Comparison of ENCODE assay signal across 11 mouse cellular contexts in the genomic region with DNA sequence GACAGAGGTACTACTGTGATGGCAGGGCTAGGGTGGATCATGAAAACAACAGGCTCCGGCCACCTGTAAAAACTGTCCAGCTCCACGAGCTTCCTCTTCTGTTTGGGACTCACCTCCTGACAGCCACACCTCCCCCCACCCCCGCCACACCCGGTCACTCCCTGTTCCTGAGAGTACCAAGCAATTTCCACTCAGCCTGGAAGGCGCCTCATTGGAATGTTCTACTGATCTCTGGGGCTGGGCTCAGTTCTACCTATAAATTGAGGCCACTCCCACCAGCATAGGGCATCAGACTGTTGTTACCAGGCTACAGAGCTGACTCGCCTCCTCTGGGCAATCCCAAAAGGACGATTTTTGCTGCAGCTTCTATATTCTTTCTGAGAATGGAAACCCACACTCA.
DNase-seq lines count a peak whose midpoint lies in the region; ATAC-seq and TF ChIP-seq lines count a peak whose summit lies in the region.
"Had no signal": no experiment of that assay in that cellular context is flagged by ENCODE, and none has a peak within 500 bp of the region (broad histone marks: within the 10 kb centered on the region; RNA-seq: fewer than 3 reads in every experiment).

No protein-coding gene starts in this region.

- H3K4me1 ChIP-seq in embryonic facial prominence, embryonic 14.5 days (ENCODE audit: control insufficient read depth, insufficient read depth, low read length), result no peaks in the 10 kb centered on the region
- H3K4me1 ChIP-seq in embryonic facial prominence, embryonic 10.5 days, result peaks cover 20% of the 10 kb centered on the region
- peaks cover 10% of the 10 kb centered on the region for H3K4me1 ChIP-seq in liver, postnatal 0 days (ENCODE audit: insufficient read depth)
- H3K4me1 ChIP-seq in liver, embryonic 12.5 days, result peaks cover 14% of the 10 kb centered on the region
- peaks cover 39% of the 10 kb centered on the region for H3K4me1 ChIP-seq in lung, embryonic 15.5 days
- no peaks in the 10 kb centered on the region for H3K4me1 ChIP-seq in stomach, postnatal 0 days (replicated peaks; ENCODE audit: control insufficient read depth, insufficient read depth)
- H3K4me1 ChIP-seq: forebrain, embryonic 12.5 days had no signal

- peak; percentile 18; the same call in 1 of the 2 replicates for ATAC-seq in embryonic facial prominence, embryonic 14.5 days (ENCODE audit: low read depth)
- ATAC-seq in liver, postnatal 0 days, result no peak
- no peak for ATAC-seq in liver, embryonic 12.5 days
- peak; percentile 52; the same call in 1 of the 2 replicates for ATAC-seq in lung, embryonic 15.5 days (ENCODE audit: borderline replicate concordance, extremely low read depth, low FRiP score, low TSS enrichment)
- peak; percentile 91 for ATAC-seq in stomach, postnatal 0 days (ENCODE audit: low FRiP score, low TSS enrichment)

- no peak overlapping the region for H3K4me3 ChIP-seq in embryonic facial prominence, embryonic 14.5 days (ENCODE audit: low read depth, low read length)
- H3K4me3 ChIP-seq in embryonic facial prominence, embryonic 10.5 days, result no peak overlapping the region
- no peak overlapping the region for H3K4me3 ChIP-seq in liver, postnatal 0 days (ENCODE audit: low read depth, low read length)
- no peak overlapping the region for H3K4me3 ChIP-seq in liver, embryonic 12.5 days
- no peak overlapping the region for H3K4me3 ChIP-seq in lung, embryonic 15.5 days
- H3K4me3 ChIP-seq in stomach, postnatal 0 days (ENCODE audit: low read depth, low read length), result no peak overlapping the region
- H3K4me3 ChIP-seq: forebrain, embryonic 12.5 days had no signal

- 0 out of 2 replicates have a peak, but pooled peaks cover 4% of the 10 kb centered on the region for H3K36me3 ChIP-seq in embryonic facial prominence, embryonic 14.5 days (ENCODE audit: control insufficient read depth, insufficient read depth, low read length)
- H3K36me3 ChIP-seq in embryonic facial prominence, embryonic 10.5 days (replicated peaks), result peaks cover 16% of the 10 kb centered on the region
- no peaks in the 10 kb centered on the region for H3K36me3 ChIP-seq in liver, postnatal 0 days (replicated peaks; ENCODE audit: insufficient read depth, low read length)
- H3K36me3 ChIP-seq in liver, embryonic 12.5 days, result no peaks in the 10 kb centered on the region
- H3K36me3 ChIP-seq in lung, embryonic 15.5 days, result no peaks in the 10 kb centered on the region
- H3K36me3 ChIP-seq in stomach, postnatal 0 days (ENCODE audit: control insufficient read depth, insufficient read depth, low read length), result no peaks in the 10 kb centered on the region

- peaks cover 21% of the 10 kb centered on the region for H3K27me3 ChIP-seq in embryonic facial prominence, embryonic 14.5 days (replicated peaks; ENCODE audit: control insufficient read depth, insufficient read depth, low read length)
- no peaks in the 10 kb centered on the region for H3K27me3 ChIP-seq in embryonic facial prominence, embryonic 10.5 days (replicated peaks; ENCODE audit: low read depth, poor library complexity, severe bottlenecking)
- no peaks in the 10 kb centered on the region for H3K27me3 ChIP-seq in liver, postnatal 0 days (ENCODE audit: insufficient read depth, low read length)
- H3K27me3 ChIP-seq in liver, embryonic 12.5 days (replicated peaks), result no peaks in the 10 kb centered on the region
- no peaks in the 10 kb centered on the region for H3K27me3 ChIP-seq in lung, embryonic 15.5 days
- no peaks in the 10 kb centered on the region for H3K27me3 ChIP-seq in stomach, postnatal 0 days (ENCODE audit: control insufficient read depth, insufficient read depth, low read length)
- H3K27me3 ChIP-seq: forebrain, embryonic 12.5 days had no signal

- no peaks in the 10 kb centered on the region for H3K9me3 ChIP-seq in embryonic facial prominence, embryonic 14.5 days (ENCODE audit: control insufficient read depth, low read length)
- H3K9me3 ChIP-seq in embryonic facial prominence, embryonic 10.5 days, result no peaks in the 10 kb centered on the region
- no peaks in the 10 kb centered on the region for H3K9me3 ChIP-seq in liver, postnatal 0 days (ENCODE audit: low read length)
- no peaks in the 10 kb centered on the region for H3K9me3 ChIP-seq in liver, embryonic 12.5 days (replicated peaks)
- H3K9me3 ChIP-seq in lung, embryonic 15.5 days, result no peaks in the 10 kb centered on the region
- H3K9me3 ChIP-seq in stomach, postnatal 0 days (ENCODE audit: control insufficient read depth, low read length), result no peaks in the 10 kb centered on the region
- H3K9me3 ChIP-seq: forebrain, embryonic 12.5 days had no signal

- 61% methylated on average over 6 of the region's 7 CpGs for WGBS in embryonic facial prominence, embryonic 14.5 days
- WGBS in embryonic facial prominence, embryonic 10.5 days, result 85% methylated on average over 7 of the region's 7 CpGs
- WGBS in liver, postnatal 0 days (ENCODE audit: insufficient replicate concordance), result 56% methylated on average over 7 of the region's 7 CpGs
- 59% methylated on average over 7 of the region's 7 CpGs for WGBS in liver, embryonic 12.5 days (ENCODE audit: insufficient replicate concordance)
- 60% methylated on average over 7 of the region's 7 CpGs for WGBS in lung, embryonic 15.5 days
- 66% methylated on average over 7 of the region's 7 CpGs for WGBS in stomach, postnatal 0 days

- DNase-seq in embryonic facial prominence, embryonic 14.5 days (ENCODE audit: low spot score), result no peak
- no peak for DNase-seq in embryonic facial prominence, embryonic 10.5 days (ENCODE audit: low spot score)
- DNase-seq in liver, postnatal 0 days, result no peak
- peak; percentile 78 for DNase-seq in stomach, postnatal 0 days (ENCODE audit: low spot score)
- no peak for DNase-seq in adrenal gland, adult 18-20 months (ENCODE audit: low spot score in 2 of 2)
- DNase-seq in left cerebral cortex, postnatal 25 days (ENCODE audit: low spot score in 2 of 2), result no peak
- DNase-seq: cerebellum, adult 8-10 months; right cerebral cortex, postnatal 14 days had no signal

- no peak overlapping the region for H3K4me2 ChIP-seq in embryonic facial prominence, embryonic 14.5 days (ENCODE audit: low read depth, low read length)
- H3K4me2 ChIP-seq in liver, postnatal 0 days (ENCODE audit: low read depth, low read length), result peak overlapping the region; percentile 35; the same call in 1 of the 2 replicates
- H3K4me2 ChIP-seq in liver, embryonic 12.5 days, result no peak overlapping the region
- no peak overlapping the region for H3K4me2 ChIP-seq in lung, embryonic 15.5 days
- H3K4me2 ChIP-seq in stomach, postnatal 0 days (replicated peaks; ENCODE audit: low read depth), result no peak overlapping the region
- H3K4me2 ChIP-seq: forebrain, embryonic 12.5 days had no signal

- TF ChIP-seq CTCF in liver, postnatal 0 days (IDR thresholded peaks at IDR 0.05; ENCODE audit: low read depth), result no peak
- TF ChIP-seq CTCF in stomach, postnatal 0 days (IDR thresholded peaks at IDR 0.05; ENCODE audit: low read depth), result no peak

- no peak for TF ChIP-seq EP300 in liver, postnatal 0 days (IDR thresholded peaks at IDR 0.05; ENCODE audit: low read depth)
- TF ChIP-seq EP300 in stomach, postnatal 0 days (optimal IDR thresholded peaks at IDR 0.05), result no peak

- intact Hi-C loops in left cerebral cortex, postnatal 25 days (cut with DNase I), result no loop called here

- no peak overlapping the region for H3K27ac ChIP-seq in embryonic facial prominence, embryonic 14.5 days (replicated peaks; ENCODE audit: low read depth, low read length)
- H3K27ac ChIP-seq in embryonic facial prominence, embryonic 10.5 days (replicated peaks), result no peak overlapping the region
- H3K27ac ChIP-seq in liver, postnatal 0 days (ENCODE audit: low read depth), result no peak overlapping the region
- no peak overlapping the region for H3K27ac ChIP-seq in liver, embryonic 12.5 days
- H3K27ac ChIP-seq in lung, embryonic 15.5 days, result peak overlapping the region; percentile 68
- H3K27ac ChIP-seq in stomach, postnatal 0 days (replicated peaks), result no peak overlapping the region; the same call in 1 of the 2 replicates
- H3K27ac ChIP-seq: forebrain, embryonic 12.5 days had no signal

- H3K9ac ChIP-seq in embryonic facial prominence, embryonic 14.5 days (ENCODE audit: low read depth, low read length), result no peak overlapping the region
- H3K9ac ChIP-seq in liver, postnatal 0 days (replicated peaks), result no peak overlapping the region
- no peak overlapping the region for H3K9ac ChIP-seq in liver, embryonic 12.5 days
- no peak overlapping the region for H3K9ac ChIP-seq in lung, embryonic 15.5 days
- no peak overlapping the region for H3K9ac ChIP-seq in stomach, postnatal 0 days (ENCODE audit: low read length)
- H3K9ac ChIP-seq: forebrain, embryonic 12.5 days had no signal

Comparison
In these comparisons a context has a peak if more than half of its experiments do, and no peak if none do; other contexts are left out.
1. ATAC-seq: peak in embryonic facial prominence, embryonic 14.5 days (single experiment), lung, embryonic 15.5 days (single experiment) and stomach, postnatal 0 days (single experiment); none in liver, postnatal 0 days (single experiment) and liver, embryonic 12.5 days (single experiment).